Mouse (Mus musculus) brain, adult 2 months (tissue): ENCODE results near the gene Olfr1093.

Experiments used
- DNase-seq: peaks from one replicate; pipeline ENCODE4 v3.0.0; 2011; ENCODE audit warnings: low read depth, low spot score

Olfr1093 gene

DNA sequence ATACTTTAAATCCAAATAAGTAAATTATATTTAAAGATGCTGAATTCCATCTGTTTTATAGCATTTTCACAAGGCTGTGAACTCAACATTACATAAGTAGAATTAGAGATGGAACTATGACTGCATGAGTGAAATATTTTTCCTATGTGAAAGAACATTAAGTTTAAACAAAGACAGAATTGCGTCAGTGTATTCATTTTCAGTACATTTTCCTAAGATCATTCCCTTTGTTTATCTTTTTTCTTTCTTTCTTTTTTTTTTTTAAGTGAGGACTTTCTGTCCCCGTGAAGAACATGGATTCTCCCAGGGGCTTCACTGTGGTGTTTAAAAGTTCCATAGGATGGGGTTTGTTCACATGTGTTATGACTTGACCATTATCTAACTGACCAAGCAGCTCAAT, at the start of gene Olfr1093:
Gene Olfr1093, plus strand, starts transcription at position 301 of the 400 bp plus-strand sequence.
- no peak for DNase-seq

DNA sequence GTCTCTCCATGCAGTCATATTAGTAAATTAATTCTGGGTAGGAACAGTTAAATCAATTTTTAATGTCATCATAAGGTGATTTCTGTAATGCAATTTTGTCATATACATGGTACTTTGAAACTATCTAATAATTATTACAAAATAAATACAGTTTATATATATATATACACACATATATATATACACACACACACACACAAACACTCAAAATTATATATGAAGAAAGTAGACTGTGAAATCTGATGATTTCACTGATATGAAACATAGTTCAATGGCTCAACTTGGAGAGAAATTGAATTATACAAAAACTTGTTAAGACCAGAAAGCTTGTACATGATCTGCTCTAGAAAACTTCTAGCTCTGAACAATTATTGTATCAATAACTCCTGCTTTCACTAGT, 48.7 kb upstream of the Olfr1093 start, which contains the start of gene Olfr1089:
Gene Olfr1089, minus strand, starts transcription at position 101 of the 400 bp plus-strand sequence.
- no peak for DNase-seq

GRCm38 (mm10) chr2:86758893-86759292, 23.4 kb upstream of the Olfr1093 start, which contains the start of gene Olfr1090:
Olfr1090 (minus strand) TSS chr2:86758993.
- DNase-seq, result no peak

- DNase-seq, result peak; percentile 48
Measured at GRCm38 (mm10) chr2:86761050-86761449, 21.2 kb upstream of the Olfr1093 start.

DNA sequence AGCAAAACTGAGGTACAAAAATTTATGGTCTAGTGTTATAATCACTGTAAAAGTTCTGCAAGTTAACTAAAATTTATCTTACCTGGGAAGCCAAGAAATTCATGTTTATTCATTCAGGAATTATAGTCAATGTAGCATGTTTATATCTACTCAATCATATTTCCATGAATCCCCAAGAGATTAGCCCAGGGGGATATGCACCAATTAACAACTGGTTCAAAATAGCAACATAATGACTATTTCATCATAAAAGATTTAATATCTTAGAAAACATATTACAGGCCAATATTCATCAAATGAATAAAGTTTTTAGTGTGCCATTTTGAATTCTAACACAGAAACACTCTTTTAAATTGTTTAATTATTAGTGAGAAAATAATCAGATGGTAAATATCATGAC, 27.6 kb downstream of the Olfr1093 start, which contains the start of gene Olfr141:
Gene Olfr141, minus strand, starts transcription at position 101 of the 400 bp plus-strand sequence.
- no peak for DNase-seq

- no peak for DNase-seq
Measured at GRCm38 (mm10) chr2:86824363-86824762, 42.1 kb downstream of the Olfr1093 start, which contains the start of gene Olfr1094. Olfr1094 (plus strand) TSS chr2:86824663.
